Mouse (Mus musculus): ENCODE measurements around the gene Nr2f6. TPM values are rescaled to one million over a fixed set of nuclear protein-coding genes. Genes with fewer than 3 reads are reported as not detected.
A peak's percentile ranks its signal among the peaks of the same experiment; 100 is the strongest.

Gene Nr2f6
- total and polyA plus RNA-seq, 3 experiments: 8.6 to 36.0 (median 9.7) TPM

DNA sequence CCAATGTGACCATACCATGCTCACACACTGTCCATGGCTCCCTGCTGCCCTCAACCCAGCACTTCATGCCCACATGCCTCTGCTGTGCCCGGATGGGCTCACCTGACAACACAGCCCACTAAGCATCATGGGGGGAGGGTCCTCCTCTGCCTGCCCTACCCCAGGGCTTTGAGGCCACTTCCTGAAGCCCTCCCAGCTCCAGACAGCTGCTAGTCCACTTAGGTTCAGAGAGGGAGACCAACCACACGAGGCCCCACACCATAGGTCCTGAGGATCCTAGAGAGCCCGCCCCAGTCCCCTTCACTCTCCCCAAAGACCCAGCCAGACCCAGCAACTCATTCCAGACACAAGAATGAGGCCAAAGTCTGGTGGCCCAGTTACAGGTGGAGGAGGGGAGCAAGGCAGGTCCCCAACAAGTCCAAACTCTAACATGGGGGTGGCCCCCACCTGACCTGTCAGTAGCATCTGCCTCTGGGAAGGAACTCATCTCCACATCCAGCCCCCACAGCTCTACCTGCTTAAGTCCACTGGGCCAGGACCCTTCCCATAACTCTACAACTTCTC is 2.2 kb downstream of the Nr2f6 start:
- Histone ChIP-seq H3K4me3 (ENCODE audit: low read depth, low read length) (no peak overlapping the region; the same call in 1 of the 2 replicates), H3K4me1 (ENCODE audit: insufficient read depth, low read depth, low read length) (peaks cover 55% of the 10 kb centered on the region), H3K9me3 (replicated peaks) (peaks cover 8% of the 10 kb centered on the region), H3K27me3 (ENCODE audit: insufficient read depth, low read length) (peaks cover 19% of the 10 kb centered on the region), H3K36me3 (replicated peaks) (peaks cover 41% of the 10 kb centered on the region)
- TF ChIP-seq POLR2AphosphoS5 (IDR thresholded peaks at IDR 0.05; ENCODE audit: insufficient replicate concordance, low read depth, low read length): no peak
- TF ChIP-seq GATA1 (IDR thresholded peaks at IDR 0.05; ENCODE audit: borderline replicate concordance, low read length): no peak
- no peak for TF ChIP-seq CTCF (IDR thresholded peaks at IDR 0.05; ENCODE audit: low read depth, low read length)
- TF ChIP-seq TAL1 (conservative IDR thresholded peaks at IDR 0.05; ENCODE audit: low read depth, low read length): no peak
- TF ChIP-seq GATA2 (IDR thresholded peaks at IDR 0.05; ENCODE audit: borderline replicate concordance, low read depth, low read length): no peak
- ATAC-seq (ENCODE audit: extremely low read depth, insufficient number of reproducible peaks, low FRiP score, poor library complexity, severe bottlenecking) (no peak), DNase-seq (ENCODE audit: low spot score) (no peak)

- Histone ChIP-seq H3K9me3 (replicated peaks) (peaks cover 8% of the 10 kb centered on the region), H3K27me3 (ENCODE audit: insufficient read depth, low read length) (peaks cover 19% of the 10 kb centered on the region), H3K4me3 (ENCODE audit: low read depth, low read length) (no peak overlapping the region), H3K36me3 (replicated peaks) (peaks cover 47% of the 10 kb centered on the region), H3K4me1 (ENCODE audit: insufficient read depth, low read depth, low read length) (peaks cover 57% of the 10 kb centered on the region)
- ATAC-seq (ENCODE audit: extremely low read depth, insufficient number of reproducible peaks, low FRiP score, poor library complexity, severe bottlenecking) (no peak), DNase-seq (ENCODE audit: low spot score) (no peak)
- TF ChIP-seq GATA1 (IDR thresholded peaks at IDR 0.05; ENCODE audit: borderline replicate concordance, low read length) (no peak), GATA2 (IDR thresholded peaks at IDR 0.05; ENCODE audit: borderline replicate concordance, low read depth, low read length) (no peak), TAL1 (conservative IDR thresholded peaks at IDR 0.05; ENCODE audit: low read depth, low read length) (no peak), CTCF (IDR thresholded peaks at IDR 0.05; ENCODE audit: low read depth, low read length) (no peak), POLR2AphosphoS5 (IDR thresholded peaks at IDR 0.05; ENCODE audit: insufficient replicate concordance, low read depth, low read length) (no peak)
These were observed 2.8 kb downstream of the Nr2f6 start for GRCm38 (mm10) chr8:71379008-71379407.

- no peak for DNase-seq (ENCODE audit: low spot score)
- no peak overlapping the region; the same call in 1 of the 2 replicates for H3K4me3 ChIP-seq (ENCODE audit: low read depth, low read length)
- peaks cover 13% of the 10 kb centered on the region for H3K27me3 ChIP-seq (ENCODE audit: insufficient read depth, low read length)
- peaks cover 8% of the 10 kb centered on the region for H3K9me3 ChIP-seq (replicated peaks)
- peaks cover 65% of the 10 kb centered on the region for H3K36me3 ChIP-seq (replicated peaks)
- peaks cover 55% of the 10 kb centered on the region for H3K4me1 ChIP-seq (ENCODE audit: insufficient read depth, low read depth, low read length)
- no peak for ATAC-seq (ENCODE audit: extremely low read depth, insufficient number of reproducible peaks, low FRiP score, poor library complexity, severe bottlenecking)
- TF ChIP-seq POLR2AphosphoS5 (IDR thresholded peaks at IDR 0.05; ENCODE audit: insufficient replicate concordance, low read depth, low read length) (no peak), GATA2 (IDR thresholded peaks at IDR 0.05; ENCODE audit: borderline replicate concordance, low read depth, low read length) (no peak), CTCF (IDR thresholded peaks at IDR 0.05; ENCODE audit: low read depth, low read length) (no peak), GATA1 (IDR thresholded peaks at IDR 0.05; ENCODE audit: borderline replicate concordance, low read length) (no peak), TAL1 (conservative IDR thresholded peaks at IDR 0.05; ENCODE audit: low read depth, low read length) (no peak)
These were observed 5.2 kb downstream of the Nr2f6 start for GRCm38 (mm10) chr8:71376423-71377030.

DNA sequence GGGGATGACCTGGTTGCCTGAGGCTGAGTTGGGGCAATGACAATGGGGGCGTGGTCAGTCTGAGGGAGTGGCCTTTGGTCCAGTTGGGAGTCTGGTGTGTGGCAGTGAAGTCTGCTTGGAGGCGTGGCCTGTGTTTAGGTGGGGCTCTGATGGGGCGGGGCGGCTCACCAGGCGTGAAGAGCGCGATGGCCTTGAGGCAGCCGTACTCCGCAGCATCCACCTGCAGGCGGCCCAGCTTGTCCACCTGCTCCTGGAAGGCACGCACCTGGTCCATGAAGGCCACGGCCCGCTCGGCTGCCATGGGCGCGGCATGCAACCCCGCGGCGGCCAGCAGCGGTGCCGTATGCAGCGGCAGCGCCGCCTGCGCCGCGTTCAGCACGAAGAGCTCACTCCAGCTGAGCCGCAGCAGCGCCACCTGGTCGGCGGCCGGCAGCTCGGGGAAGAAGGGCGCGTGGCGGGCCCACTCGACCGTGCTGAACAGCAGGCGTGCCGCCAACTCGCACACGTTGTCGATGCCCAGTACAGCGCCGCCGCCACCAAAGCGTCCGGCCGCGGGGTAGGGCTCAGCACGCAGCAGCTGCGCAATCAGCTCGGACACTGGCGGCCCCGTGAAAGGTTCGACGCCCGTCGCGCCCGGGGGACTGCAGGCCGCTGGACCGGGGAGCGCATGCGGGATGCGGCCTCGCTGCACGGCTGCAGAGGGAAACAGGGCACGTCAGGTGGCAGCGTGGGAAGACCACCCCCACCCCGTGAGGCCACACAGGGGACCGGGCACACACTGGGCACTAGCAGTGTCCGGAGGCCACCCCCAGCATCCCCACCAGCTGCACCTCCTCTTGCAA is 6.0 kb downstream of the Nr2f6 start:
- TF ChIP-seq TAL1 (conservative IDR thresholded peaks at IDR 0.05; ENCODE audit: low read depth, low read length) (no peak), CTCF (IDR thresholded peaks at IDR 0.05; ENCODE audit: low read depth, low read length) (no peak), GATA2 (IDR thresholded peaks at IDR 0.05; ENCODE audit: borderline replicate concordance, low read depth, low read length) (no peak), POLR2AphosphoS5 (IDR thresholded peaks at IDR 0.05; ENCODE audit: insufficient replicate concordance, low read depth, low read length) (no peak), GATA1 (IDR thresholded peaks at IDR 0.05; ENCODE audit: borderline replicate concordance, low read length) (no peak)
- ATAC-seq (ENCODE audit: extremely low read depth, insufficient number of reproducible peaks, low FRiP score, poor library complexity, severe bottlenecking) (no peak), DNase-seq (ENCODE audit: low spot score) (no peak)
- peak overlapping the region; percentile 36; the same call in 1 of the 2 replicates for H3K4me3 ChIP-seq (ENCODE audit: low read depth, low read length)
- peaks cover 65% of the 10 kb centered on the region for H3K36me3 ChIP-seq (replicated peaks)
- H3K4me1 ChIP-seq (ENCODE audit: insufficient read depth, low read depth, low read length): peaks cover 51% of the 10 kb centered on the region
- H3K27me3 ChIP-seq (ENCODE audit: insufficient read depth, low read length): peaks cover 8% of the 10 kb centered on the region
- peaks cover 8% of the 10 kb centered on the region for H3K9me3 ChIP-seq (replicated peaks)

DNA sequence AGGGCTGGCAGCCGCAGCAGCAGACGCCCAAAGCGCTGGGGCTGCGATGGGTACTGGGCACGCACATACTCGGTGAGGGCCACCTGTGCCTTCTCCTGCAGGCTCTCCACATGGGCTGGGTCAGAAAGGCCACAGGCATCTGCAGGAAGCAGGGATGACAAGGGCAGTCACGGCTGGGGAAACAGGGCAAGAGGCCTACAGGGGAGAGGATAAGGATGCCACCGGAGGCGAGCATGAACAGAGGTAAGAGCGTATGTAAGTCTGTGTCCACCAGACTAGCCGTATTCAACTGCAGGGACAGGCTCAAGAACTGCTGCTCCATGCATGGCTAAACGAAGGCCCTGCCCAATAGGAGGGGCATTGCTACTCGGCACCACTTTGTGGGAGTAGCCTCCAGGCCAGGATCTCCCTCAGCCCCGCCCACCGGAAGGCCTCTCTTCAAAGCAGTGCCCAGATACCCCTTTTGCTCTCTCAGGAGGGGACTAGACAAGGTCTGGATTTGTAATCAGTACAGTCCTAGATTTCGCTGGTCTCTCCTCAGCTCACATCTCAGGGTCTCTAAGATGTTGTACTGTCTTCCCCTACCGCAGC is 7.0 kb downstream of the Nr2f6 start:
- DNase-seq (ENCODE audit: low spot score): no peak
- H3K36me3 ChIP-seq (replicated peaks): peaks cover 68% of the 10 kb centered on the region
- H3K4me1 ChIP-seq (ENCODE audit: insufficient read depth, low read depth, low read length): peaks cover 44% of the 10 kb centered on the region
- H3K27me3 ChIP-seq (ENCODE audit: insufficient read depth, low read length): no peaks in the 10 kb centered on the region
- no peak for ATAC-seq (ENCODE audit: extremely low read depth, insufficient number of reproducible peaks, low FRiP score, poor library complexity, severe bottlenecking)
- peaks cover 8% of the 10 kb centered on the region for H3K9me3 ChIP-seq (replicated peaks)
- TF ChIP-seq POLR2AphosphoS5 (IDR thresholded peaks at IDR 0.05; ENCODE audit: insufficient replicate concordance, low read depth, low read length) (no peak), GATA1 (IDR thresholded peaks at IDR 0.05; ENCODE audit: borderline replicate concordance, low read length) (no peak), TAL1 (conservative IDR thresholded peaks at IDR 0.05; ENCODE audit: low read depth, low read length) (no peak), CTCF (IDR thresholded peaks at IDR 0.05; ENCODE audit: low read depth, low read length) (no peak), GATA2 (IDR thresholded peaks at IDR 0.05; ENCODE audit: borderline replicate concordance, low read depth, low read length) (no peak)
- H3K4me3 ChIP-seq (ENCODE audit: low read depth, low read length): no peak overlapping the region
